Mouse (Mus musculus) C2C12 (cell line): Measurements from ENCODE around the gene Dpyd.

ENCODE experiments used
- CEBPB ChIP-seq: IDR thresholded peaks from one replicate; pipeline ENCODE4 v1.6.1; 2011; ENCODE audit warnings: low read depth, mild to moderate bottlenecking, control low read depth, moderate library complexity
- CTCF ChIP-seq: IDR thresholded peaks from one replicate; pipeline ENCODE4 v1.5.1; 2011; ENCODE audit not compliant: control insufficient read depth, insufficient read depth, insufficient read length
- MYOG ChIP-seq: IDR thresholded peaks from one replicate; pipeline ENCODE4 v1.6.1; 2011; ENCODE audit not compliant: control insufficient read depth, insufficient read length; ENCODE audit errors: extremely low read depth

DNA sequence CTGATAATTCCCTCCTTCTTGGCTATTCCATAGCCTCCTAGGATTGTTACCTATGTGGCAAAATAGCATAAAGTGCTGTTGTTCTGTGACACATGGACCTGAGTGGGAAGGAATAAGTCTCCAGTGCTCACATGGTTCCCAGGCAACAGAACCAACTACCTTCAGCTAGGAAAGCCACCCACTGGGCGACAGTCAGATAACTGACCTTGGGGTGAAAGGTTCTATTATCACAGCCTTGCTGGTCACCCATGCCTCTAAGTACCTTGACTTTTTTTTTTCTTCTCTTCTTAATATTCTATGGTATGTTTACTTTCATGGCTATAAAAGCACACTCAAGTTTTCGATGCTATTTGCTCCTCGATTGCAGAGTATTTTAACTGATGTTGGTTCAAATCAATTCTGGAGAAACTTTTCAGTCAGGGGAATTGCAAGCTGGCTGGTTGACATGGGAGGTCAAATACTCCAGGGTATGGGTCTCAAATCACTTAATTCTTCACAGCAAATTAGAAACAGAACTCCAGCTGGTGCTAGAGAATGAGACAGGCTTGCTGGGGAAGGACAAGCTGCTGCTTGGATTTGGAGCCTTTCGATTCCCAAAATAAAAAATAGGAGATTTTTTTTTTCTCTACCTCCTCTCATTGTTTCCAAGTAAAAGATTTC, 14.2 kb upstream of the Dpyd start:
- no peak for TF ChIP-seq CTCF
- TF ChIP-seq MYOG = no peak
- TF ChIP-seq CEBPB = no peak
